Comparison of ENCODE assay signal across 14 mouse cellular contexts in the genomic region with DNA sequence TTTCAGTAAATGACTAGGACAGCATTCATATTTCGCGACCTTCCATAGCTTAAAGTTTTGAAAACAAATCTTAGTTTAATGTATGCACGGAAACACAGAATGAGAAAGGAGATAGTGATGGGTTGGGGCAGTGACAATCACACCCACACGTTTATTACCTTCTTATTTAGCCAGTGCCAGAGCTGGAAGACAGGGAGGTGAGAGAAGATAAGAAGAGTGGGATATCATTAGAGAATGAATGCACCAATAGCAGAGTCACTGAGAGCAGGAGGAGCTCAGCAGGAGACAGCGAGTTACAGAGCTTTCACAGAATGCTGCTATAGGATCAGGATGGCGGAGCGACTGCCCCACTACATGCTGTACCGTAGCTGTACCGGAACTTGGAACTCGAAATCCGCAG.
"Had no signal": no experiment of that assay in that cellular context is flagged by ENCODE, and none has a peak within 500 bp of the region (broad histone marks: within the 10 kb centered on the region; RNA-seq: fewer than 3 reads in every experiment).

No protein-coding gene starts in this region.

- H3K9me3 ChIP-seq: midbrain, embryonic 13.5 days; midbrain, embryonic 15.5 days; neural tube, embryonic 12.5 days; stomach, embryonic 15.5 days had no signal

- ATAC-seq: midbrain, embryonic 13.5 days; midbrain, embryonic 15.5 days had no signal

- H3K4me1 ChIP-seq: midbrain, embryonic 13.5 days; midbrain, embryonic 15.5 days; neural tube, embryonic 12.5 days; stomach, embryonic 15.5 days had no signal

- DNase-seq: lung, adult 18-20 months; lung, embryonic 14.5 days; lung, postnatal 10 days; lung, postnatal 4 days; right cerebral cortex, postnatal 14 days; thymus, adult 2 months; thymus, postnatal 25 days; thymus, postnatal 4 days had no signal

- H3K27me3 ChIP-seq: midbrain, embryonic 13.5 days; midbrain, embryonic 15.5 days; neural tube, embryonic 12.5 days; stomach, embryonic 15.5 days had no signal

- H3K27ac ChIP-seq: midbrain, embryonic 13.5 days; midbrain, embryonic 15.5 days; neural tube, embryonic 12.5 days; stomach, embryonic 15.5 days; stomach, postnatal 0 days had no signal

- H3K9ac ChIP-seq: lung, embryonic 14.5 days; midbrain, embryonic 13.5 days; midbrain, embryonic 15.5 days; neural tube, embryonic 12.5 days; stomach, embryonic 15.5 days had no signal

- H3K4me2 ChIP-seq: lung, embryonic 14.5 days; midbrain, embryonic 11.5 days; midbrain, embryonic 13.5 days; midbrain, embryonic 15.5 days; neural tube, embryonic 12.5 days; stomach, embryonic 15.5 days had no signal

- H3K4me3 ChIP-seq: midbrain, embryonic 13.5 days; midbrain, embryonic 15.5 days; neural tube, embryonic 12.5 days; stomach, embryonic 15.5 days had no signal
